Mouse (Mus musculus) testis, adult 2 months (tissue): Measurements from ENCODE around the gene Wasl.

Source experiments
- CTCF ChIP-seq: fragments of 200-500 bp; IDR thresholded peaks from 2 replicates; pipeline ENCODE4 v1.5.1; 2012; ENCODE audit warnings: low read depth, mild to moderate bottlenecking, inconsistent platforms, low read length, moderate library complexity; ENCODE audit not compliant: control insufficient read depth, insufficient read depth, insufficient replicate concordance
- POLR2A ChIP-seq: fragments of 200-500 bp; IDR thresholded peaks from 2 replicates; pipeline ENCODE4 v1.6.1; 2012; ENCODE audit warnings: low read depth, mild to moderate bottlenecking, inconsistent platforms, low read length, moderate library complexity; ENCODE audit not compliant: control insufficient read depth

GRCm38 (mm10) chr6:24634065-24634464, 30.7 kb downstream of the Wasl start:
- TF ChIP-seq CTCF (no peak), POLR2A (no peak)
